Mouse (Mus musculus): ENCODE data around the gene Yipf3. TPM values are rescaled to one million over a fixed set of nuclear protein-coding genes. Genes with fewer than 3 reads are reported as not detected.

Yipf3 gene
- polyA plus RNA-seq, 1 experiment from 2014 or later: 102 TPM

- Histone ChIP-seq H3K4me1 (ENCODE audit: insufficient read depth) (peaks cover 17% of the 10 kb centered on the region), H3K36me3 (ENCODE audit: insufficient read depth) (peaks cover 19% of the 10 kb centered on the region), H3K27me3 (ENCODE audit: insufficient read depth, low read length) (no peaks in the 10 kb centered on the region), H3K27ac (ENCODE audit: low read depth) (no peak overlapping the region), H3K4me2 (no peak overlapping the region), H3K9me3 (ENCODE audit: low read depth, low read length) (no peaks in the 10 kb centered on the region), H3K9ac (no peak overlapping the region), H3K4me3 (ENCODE audit: low read depth, low read length) (no peak overlapping the region)
- DNase-seq (no peak), ATAC-seq (ENCODE audit: insufficient read depth) (no peak)
- TF ChIP-seq CTCF (IDR thresholded peaks at IDR 0.05; ENCODE audit: low read depth): no peak
- 82% methylated on average over 8 of the region's 8 CpGs for WGBS
Observed at GRCm38 (mm10) chr17:46283911-46284310, 36.0 kb downstream of the Yipf3 start.

GRCm38 (mm10) chr17:46284653-46285052 lies 36.8 kb downstream of the Yipf3 start:
- WGBS: 49% methylated on average over 7 of the region's 7 CpGs
- Histone ChIP-seq H3K36me3 (ENCODE audit: insufficient read depth) (peaks cover 11% of the 10 kb centered on the region), H3K27me3 (ENCODE audit: insufficient read depth, low read length) (no peaks in the 10 kb centered on the region), H3K9me3 (ENCODE audit: low read depth, low read length) (no peaks in the 10 kb centered on the region), H3K9ac (no peak overlapping the region), H3K4me1 (ENCODE audit: insufficient read depth) (peaks cover 17% of the 10 kb centered on the region), H3K27ac (ENCODE audit: low read depth) (no peak overlapping the region), H3K4me2 (no peak overlapping the region), H3K4me3 (ENCODE audit: low read depth, low read length) (no peak overlapping the region)
- DNase-seq (no peak), ATAC-seq (ENCODE audit: insufficient read depth) (no peak)
- TF ChIP-seq CTCF (IDR thresholded peaks at IDR 0.05; ENCODE audit: low read depth): no peak

- Histone ChIP-seq H3K36me3 (ENCODE audit: insufficient read depth) (peaks cover 5% of the 10 kb centered on the region), H3K4me1 (ENCODE audit: insufficient read depth) (peaks cover 17% of the 10 kb centered on the region), H3K9me3 (ENCODE audit: low read depth, low read length) (no peaks in the 10 kb centered on the region), H3K4me2 (no peak overlapping the region), H3K9ac (no peak overlapping the region), H3K4me3 (ENCODE audit: low read depth, low read length) (no peak overlapping the region), H3K27me3 (ENCODE audit: insufficient read depth, low read length) (no peaks in the 10 kb centered on the region), H3K27ac (ENCODE audit: low read depth) (no peak overlapping the region)
- 39% methylated on average over 6 of the region's 6 CpGs for WGBS
- no peak for TF ChIP-seq CTCF (IDR thresholded peaks at IDR 0.05; ENCODE audit: low read depth)
- ATAC-seq (ENCODE audit: insufficient read depth) (no peak), DNase-seq (no peak)
Observed at GRCm38 (mm10) chr17:46285407-46285806, 37.5 kb downstream of the Yipf3 start.

GRCm38 (mm10) chr17:46287678-46288095 lies 39.8 kb downstream of the Yipf3 start:
- 54% methylated on average over 11 of the region's 11 CpGs for WGBS
- Histone ChIP-seq H3K36me3 (ENCODE audit: insufficient read depth) (no peaks in the 10 kb centered on the region), H3K4me3 (ENCODE audit: low read depth, low read length) (no peak overlapping the region), H3K9ac (peak overlapping the region; percentile 16; the same call in 1 of the 2 replicates), H3K4me2 (0 out of 2 replicates have a peak overlapping the region, but pooled peaks have one; percentile 15), H3K27ac (ENCODE audit: low read depth) (no peak overlapping the region; the same call in 1 of the 2 replicates), H3K27me3 (ENCODE audit: insufficient read depth, low read length) (no peaks in the 10 kb centered on the region), H3K9me3 (ENCODE audit: low read depth, low read length) (no peaks in the 10 kb centered on the region), H3K4me1 (ENCODE audit: insufficient read depth) (peaks cover 10% of the 10 kb centered on the region; the same call in 1 of the 2 replicates)
- DNase-seq: peak; percentile 84
- ATAC-seq (ENCODE audit: insufficient read depth): peak; percentile 57
- TF ChIP-seq CTCF (IDR thresholded peaks at IDR 0.05; ENCODE audit: low read depth): no peak

GRCm38 (mm10) chr17:46296601-46297000 lies 48.7 kb downstream of the Yipf3 start:
- peak overlapping the region; percentile 61; the same call in 1 of the 2 replicates for H3K4me3 ChIP-seq (ENCODE audit: low read depth, low read length)

GRCm38 (mm10) chr17:46297028-46297363 lies 49.1 kb downstream of the Yipf3 start:
- no peaks in the 10 kb centered on the region for H3K36me3 ChIP-seq (ENCODE audit: insufficient read depth)
- WGBS: 13% methylated on average over 6 of the region's 6 CpGs
- peak overlapping the region; percentile 100 for H3K4me2 ChIP-seq
- H3K27ac ChIP-seq (ENCODE audit: low read depth): no peak overlapping the region
- no peak for TF ChIP-seq CTCF (IDR thresholded peaks at IDR 0.05; ENCODE audit: low read depth)
- peak overlapping the region; percentile 61 for H3K4me3 ChIP-seq (ENCODE audit: low read depth, low read length)
- peak overlapping the region; percentile 51; the same call in 1 of the 2 replicates for H3K9ac ChIP-seq
- no peak for ATAC-seq (ENCODE audit: insufficient read depth)
- no peaks in the 10 kb centered on the region for H3K9me3 ChIP-seq (ENCODE audit: low read depth, low read length)
- DNase-seq: no peak
- peaks cover 7% of the 10 kb centered on the region; the same call in 1 of the 2 replicates for H3K4me1 ChIP-seq (ENCODE audit: insufficient read depth)
- peaks cover 59% of the 10 kb centered on the region for H3K27me3 ChIP-seq (ENCODE audit: insufficient read depth, low read length)

More at GRCm38 (mm10) chr17:46296601-46297000, 48.7 kb downstream of the Yipf3 start:
- Histone ChIP-seq H3K4me1 (ENCODE audit: insufficient read depth) (peaks cover 7% of the 10 kb centered on the region; the same call in 1 of the 2 replicates), H3K9ac (no peak overlapping the region), H3K9me3 (ENCODE audit: low read depth, low read length) (no peaks in the 10 kb centered on the region), H3K4me2 (peak overlapping the region; percentile 100), H3K27ac (ENCODE audit: low read depth) (no peak overlapping the region), H3K36me3 (ENCODE audit: insufficient read depth) (no peaks in the 10 kb centered on the region), H3K27me3 (ENCODE audit: insufficient read depth, low read length) (peaks cover 59% of the 10 kb centered on the region)
- ATAC-seq (ENCODE audit: insufficient read depth) (no peak), DNase-seq (no peak)
- no peak for TF ChIP-seq CTCF (IDR thresholded peaks at IDR 0.05; ENCODE audit: low read depth)
- 44% methylated on average over 6 of the region's 6 CpGs for WGBS

GRCm38 (mm10) chr17:46297364-46298219 lies 49.7 kb downstream of the Yipf3 start, which contains the start of gene Dlk2:
Gene Dlk2 (plus strand): TSS chr17:46297421.
- under 1% methylated on average over 84 of the region's 86 CpGs for WGBS
- H3K36me3 ChIP-seq (ENCODE audit: insufficient read depth): no peaks in the 10 kb centered on the region
- H3K27me3 ChIP-seq (ENCODE audit: insufficient read depth, low read length): peaks cover 59% of the 10 kb centered on the region
- H3K4me1 ChIP-seq (ENCODE audit: insufficient read depth): peaks cover 7% of the 10 kb centered on the region; the same call in 1 of the 2 replicates
- H3K27ac ChIP-seq (ENCODE audit: low read depth): no peak within 1 kb of the TSS
- H3K9me3 ChIP-seq (ENCODE audit: low read depth, low read length): no peaks in the 10 kb centered on the region
- peak within 1 kb of the TSS; percentile 100 for H3K4me2 ChIP-seq
- peak within 1 kb of the TSS; percentile 61 for H3K4me3 ChIP-seq (ENCODE audit: low read depth, low read length)
- no peak for TF ChIP-seq CTCF (IDR thresholded peaks at IDR 0.05; ENCODE audit: low read depth)
- peak; percentile 38 for DNase-seq
- H3K9ac ChIP-seq: peak within 1 kb of the TSS; percentile 51
- ATAC-seq (ENCODE audit: insufficient read depth): peak; percentile 32; the same call in 1 of the 2 replicates

All from lung, embryonic 14.5 days (tissue).